Mouse (Mus musculus): ENCODE measurements around the gene Myo16.

DNA sequence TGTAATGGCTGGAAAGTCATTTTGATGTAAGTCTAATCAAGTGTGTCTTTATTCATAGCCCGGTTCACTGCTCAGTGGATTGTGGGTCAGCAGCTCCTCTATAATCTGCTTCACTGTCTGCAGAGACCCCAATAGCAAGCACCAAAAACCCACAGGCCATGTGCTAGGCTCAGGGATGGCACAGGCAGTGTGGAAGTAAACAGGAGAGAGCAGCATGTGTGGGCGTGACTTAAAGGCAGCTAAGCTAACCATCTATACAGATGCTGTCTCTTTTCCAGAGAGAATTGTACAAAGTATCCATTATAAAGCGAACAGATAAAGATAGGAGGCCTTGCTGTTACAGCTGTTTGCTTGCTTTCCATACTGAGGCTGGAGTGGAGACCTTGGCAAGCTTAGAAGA lies 358.4 kb downstream of the Myo16 start:
- no peak for TF ChIP-seq CTCF (IDR thresholded peaks at IDR 0.05 in 2 of 3, conservative IDR thresholded peaks at IDR 0.05 in 1 of 3; ENCODE audit: control insufficient read depth in 1 of 3, insufficient read depth in 1 of 3, low read depth in 2 of 3, low read length in 3 of 3, poor library complexity in 1 of 3, severe bottlenecking in 1 of 3)
- TF ChIP-seq POLR2A (IDR thresholded peaks at IDR 0.05; ENCODE audit: control insufficient read depth in 1 of 2, insufficient read depth in 1 of 2, low read depth in 1 of 2, low read length in 2 of 2, poor library complexity in 1 of 2): no peak
- TF ChIP-seq ETS1 (IDR thresholded peaks at IDR 0.05; ENCODE audit: low read depth, low read length): no peak
- no peak for TF ChIP-seq POLR2AphosphoS5 (IDR thresholded peaks at IDR 0.05; ENCODE audit: borderline replicate concordance, low read depth, low read length)
- no peak for TF ChIP-seq KAT2A (conservative IDR thresholded peaks at IDR 0.05; ENCODE audit: low read depth, low read length)
